ENCODE assay signal across 15 mouse cellular contexts in the genomic region with DNA sequence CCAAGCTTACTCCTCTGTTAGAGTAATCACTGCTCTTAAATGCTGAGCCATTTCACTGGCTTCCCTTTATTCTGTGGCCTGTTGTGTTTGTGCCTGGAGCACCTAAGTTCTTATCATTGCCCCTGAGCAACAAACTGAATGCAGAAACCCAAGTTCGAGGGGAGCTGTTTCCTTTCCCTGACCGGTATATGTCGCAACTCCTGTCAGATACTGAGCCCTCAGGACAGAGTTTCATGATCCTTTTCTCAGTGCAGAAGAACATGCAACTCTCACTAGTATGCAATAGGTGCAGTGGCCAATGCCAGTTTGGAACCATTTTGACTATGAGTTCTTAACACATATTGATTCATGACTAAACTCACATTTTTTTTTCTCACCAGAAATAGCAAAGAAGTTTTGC. TPM values are rescaled to one million over a fixed set of nuclear protein-coding genes. Genes with fewer than 3 reads are reported as not detected.
DNase-seq lines count a peak whose midpoint lies in the region; ATAC-seq and TF ChIP-seq lines count a peak whose summit lies in the region.
"Had no signal": no experiment of that assay in that cellular context is flagged by ENCODE, and none has a peak within 500 bp of the region (broad histone marks: within the 10 kb centered on the region; RNA-seq: fewer than 3 reads in every experiment).

No protein-coding gene starts in this region.

- ATAC-seq in intestine, embryonic 15.5 days: no peak
- ATAC-seq in liver, embryonic 14.5 days (ENCODE audit: insufficient read depth): no peak
- ATAC-seq in erythroblast, adult 5-6 weeks (replicated peaks; ENCODE audit: low FRiP score, poor library complexity, severe bottlenecking): no peak

- H3K4me2 ChIP-seq in intestine, embryonic 15.5 days (replicated peaks): peak overlapping the region; percentile 38
- H3K4me2 ChIP-seq in liver, embryonic 14.5 days (ENCODE audit: low read depth): peak overlapping the region; percentile 7; the same call in 1 of the 2 replicates
- H3K4me2 ChIP-seq: forebrain, embryonic 12.5 days; heart, embryonic 15.5 days had no signal

- peak overlapping the region; percentile 78 for H3K27ac ChIP-seq in liver, adult 2 months (replicated peaks; ENCODE audit: insufficient read depth, low read depth, low read length)
- H3K27ac ChIP-seq in intestine, embryonic 15.5 days: no peak overlapping the region
- H3K27ac ChIP-seq in liver, embryonic 14.5 days: no peak overlapping the region
- H3K27ac ChIP-seq: forebrain, embryonic 12.5 days; heart, embryonic 15.5 days; hindbrain, embryonic 10.5 days had no signal

- TF ChIP-seq EP300 in liver, embryonic 14.5 days (IDR thresholded peaks at IDR 0.05; ENCODE audit: low read depth): no peak

- no peak for TF ChIP-seq POLR2A in liver, adult 2 months (IDR thresholded peaks at IDR 0.05; ENCODE audit: extremely low read depth, insufficient read depth, low read length)

- peak overlapping the region; percentile 9; the same call in 1 of the 2 replicates for H3K4me3 ChIP-seq in liver, adult 2 months (ENCODE audit: insufficient read depth, low read depth, low read length)
- no peak overlapping the region for H3K4me3 ChIP-seq in intestine, embryonic 15.5 days (replicated peaks)
- no peak overlapping the region for H3K4me3 ChIP-seq in liver, embryonic 14.5 days (ENCODE audit: insufficient read depth in 1 of 2, low read depth in 2 of 2, low read length in 2 of 2)
- H3K4me3 ChIP-seq: forebrain, embryonic 12.5 days; heart, embryonic 15.5 days; hindbrain, embryonic 10.5 days had no signal

- H3K9ac ChIP-seq in liver, adult 2 months (ENCODE audit: low read depth, low read length): peak overlapping the region; percentile 45
- no peak overlapping the region for H3K9ac ChIP-seq in intestine, embryonic 15.5 days
- no peak overlapping the region for H3K9ac ChIP-seq in liver, embryonic 14.5 days (replicated peaks)
- H3K9ac ChIP-seq: forebrain, embryonic 12.5 days; heart, embryonic 15.5 days had no signal

- TF ChIP-seq CTCF in liver, adult 2 months (IDR thresholded peaks at IDR 0.05; ENCODE audit: low read depth, low read length): no peak
- no peak for TF ChIP-seq CTCF in liver, embryonic 14.5 days (IDR thresholded peaks at IDR 0.05; ENCODE audit: low read depth)

- 12% methylated on average over 3 of the region's 3 CpGs for WGBS in liver, adult 2 months
- 63% methylated on average over 3 of the region's 3 CpGs for WGBS in intestine, embryonic 15.5 days
- WGBS in liver, embryonic 14.5 days (ENCODE audit: insufficient replicate concordance): 24% methylated on average over 3 of the region's 3 CpGs

- peaks cover 22% of the 10 kb centered on the region for H3K79me2 ChIP-seq in liver, adult 2 months (ENCODE audit: control insufficient read depth, insufficient read depth, low read length)

- H3K27me3 ChIP-seq in liver, adult 2 months (ENCODE audit: control insufficient read depth, insufficient read depth, low read length): no peaks in the 10 kb centered on the region
- no peaks in the 10 kb centered on the region for H3K27me3 ChIP-seq in intestine, embryonic 15.5 days (replicated peaks)
- peaks cover 2% of the 10 kb centered on the region; the same call in 1 of the 2 replicates for H3K27me3 ChIP-seq in liver, embryonic 14.5 days (ENCODE audit: control insufficient read depth, insufficient read depth, low read length)

- peaks cover 1% of the 10 kb centered on the region; the same call in 1 of the 2 replicates for H3K36me3 ChIP-seq in liver, adult 2 months (ENCODE audit: control insufficient read depth, insufficient read depth, low read length)
- H3K36me3 ChIP-seq in intestine, embryonic 15.5 days: no peaks in the 10 kb centered on the region
- H3K36me3 ChIP-seq in liver, embryonic 14.5 days (replicated peaks; ENCODE audit: control insufficient read depth, insufficient read depth, low read depth): no peaks in the 10 kb centered on the region
- H3K36me3 ChIP-seq: forebrain, embryonic 12.5 days; G1E; heart, embryonic 15.5 days; hindbrain, embryonic 10.5 days had no signal

- no peaks in the 10 kb centered on the region for H3K9me3 ChIP-seq in intestine, embryonic 15.5 days
- no peaks in the 10 kb centered on the region for H3K9me3 ChIP-seq in liver, embryonic 14.5 days (ENCODE audit: control insufficient read depth, low read length)
- H3K9me3 ChIP-seq: forebrain, embryonic 12.5 days; G1E; heart, embryonic 15.5 days; hindbrain, embryonic 10.5 days had no signal

- H3K4me1 ChIP-seq in liver, adult 2 months (ENCODE audit: control insufficient read depth, insufficient read depth, low read length): peaks cover 22% of the 10 kb centered on the region
- H3K4me1 ChIP-seq in intestine, embryonic 15.5 days (replicated peaks): no peaks in the 10 kb centered on the region; the same call in 1 of the 2 replicates
- no peaks in the 10 kb centered on the region for H3K4me1 ChIP-seq in liver, embryonic 14.5 days (replicated peaks; ENCODE audit: control insufficient read depth in 2 of 2, insufficient read depth in 2 of 2, low read length in 1 of 2)

- DNase-seq in liver, adult 2 months (ENCODE audit: extremely low read depth, low read depth, low spot score): peak; percentile 88
- no peak for DNase-seq in liver
- DNase-seq in liver, embryonic 14.5 days (ENCODE audit: low read depth in 3 of 3, low spot score in 3 of 3): no peak
- no peak for DNase-seq in adrenal gland, postnatal 36 days
- no peak for DNase-seq in cerebellum, postnatal 14 days
- DNase-seq: heart, adult 18-20 months; layer of hippocampus, postnatal 36 days; lung, postnatal 10 days; thymus, postnatal 36 days had no signal

RNA-seq across cellular contexts. Expression of gene Met, which starts 2.9 kb away (rescaled TPM):
- total RNA-seq in liver, adult 2 months (2014; rRNA removed): 67.7 and 72.0 TPM in 2 replicates
- polyA plus RNA-seq in liver, adult 2 months (2012; rRNA removed): 13.5 and 13.9 TPM in 2 replicates
- 12.2 and 13.5 TPM in 2 replicates for polyA plus RNA-seq in intestine, embryonic 15.5 days (2015; fragmentation: Nextera tagmentation; extraction: Ambion mirVana)
- polyA plus RNA-seq in liver, embryonic 14.5 days (2012; rRNA removed): 2.5 and 3.1 TPM in 2 replicates
- 5.5 and 6.5 TPM in 2 replicates for polyA plus RNA-seq in liver, embryonic 14.5 days (2014; fragmentation: Nextera tagmentation; extraction: Ambion mirVana)
- 1 to 10 TPM; 5.9 to 7.5 TPM for total RNA-seq in adrenal gland, postnatal 36 days (2021)
- 4.0 and 5.0 TPM in 2 replicates for total RNA-seq in erythroblast, adult 5-6 weeks (2015; ENCODE audit: low replicate concordance)
- total RNA-seq in erythroblast, adult 5-6 weeks (2017; ENCODE audit: low replicate concordance): 2.2 and 2.5 TPM in 2 replicates
- polyA plus RNA-seq: G1E had no signal
